Mouse (Mus musculus): ENCODE measurements around the gene Yy1. TPM values are rescaled to one million over a fixed set of nuclear protein-coding genes. Genes with fewer than 3 reads are reported as not detected.
A peak's percentile ranks its signal among the peaks of the same experiment; 100 is the strongest.

Yy1 gene
- polyA plus RNA-seq, 1 experiment: 22.1 TPM

DNA sequence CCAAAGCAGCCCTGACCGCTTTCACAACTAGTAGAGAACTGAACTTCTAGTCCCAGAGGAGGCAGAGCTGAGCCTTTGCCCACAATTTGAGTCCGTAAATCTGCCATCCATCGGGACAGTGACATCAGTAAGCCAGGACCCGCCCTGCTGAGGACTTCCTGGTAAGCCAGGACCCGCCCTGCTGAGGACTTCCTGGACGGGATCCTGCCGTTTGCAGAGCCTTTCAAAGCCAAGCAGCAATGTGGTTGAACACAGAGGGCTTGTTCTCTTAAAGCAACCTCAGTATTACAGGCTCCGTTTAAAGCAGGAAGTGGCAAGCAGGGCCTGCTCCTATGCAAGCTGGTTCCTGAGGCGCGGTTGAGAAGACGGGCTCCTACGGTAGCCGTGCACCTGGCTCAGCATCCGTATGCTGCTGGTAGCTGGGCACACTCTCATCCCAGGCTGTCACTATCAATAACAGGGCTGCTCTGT, 27.0 kb upstream of the Yy1 start:
- H3K4me3 ChIP-seq (ENCODE audit: insufficient read depth, low read length): peak overlapping the region; percentile 23
- no peak for TF ChIP-seq CTCF (IDR thresholded peaks at IDR 0.05; ENCODE audit: extremely low read depth, insufficient read depth, low read length)
- TF ChIP-seq POLR2A (IDR thresholded peaks at IDR 0.05; ENCODE audit: extremely low read depth, insufficient read depth, low read length): no peak; the same call in 1 of the 2 replicates
- peaks cover 4% of the 10 kb centered on the region; the same call in 1 of the 2 replicates for H3K4me1 ChIP-seq (ENCODE audit: control insufficient read depth, insufficient read depth, low read length)
- peak overlapping the region; percentile 51 for H3K27ac ChIP-seq (ENCODE audit: insufficient read depth, low read length)

DNA sequence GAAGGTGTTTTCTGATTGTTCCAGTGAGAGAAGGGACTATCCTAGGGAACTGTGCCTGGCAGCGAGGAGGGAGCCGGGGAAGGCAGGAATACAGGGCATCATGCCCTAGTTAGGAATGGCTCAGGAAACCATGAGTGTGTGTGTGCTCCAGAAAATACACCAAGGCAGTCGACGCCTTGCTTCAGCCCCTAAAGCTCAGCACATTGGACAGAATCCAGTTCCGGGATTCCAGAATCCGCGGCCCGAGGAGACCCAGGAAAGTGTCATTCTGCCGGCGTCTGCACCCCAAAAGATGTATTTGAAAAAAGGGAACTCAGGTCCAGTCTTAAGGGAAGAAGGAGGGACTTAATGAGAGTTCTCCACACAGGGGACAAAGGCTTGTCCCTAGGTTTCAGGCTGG, 26.5 kb upstream of the Yy1 start:
- H3K27ac ChIP-seq (ENCODE audit: insufficient read depth, low read length): peak overlapping the region; percentile 51; the same call in 1 of the 2 replicates
- peaks cover 4% of the 10 kb centered on the region; the same call in 1 of the 2 replicates for H3K4me1 ChIP-seq (ENCODE audit: control insufficient read depth, insufficient read depth, low read length)
- peak overlapping the region; percentile 23 for H3K4me3 ChIP-seq (ENCODE audit: insufficient read depth, low read length)
- no peak for TF ChIP-seq CTCF (IDR thresholded peaks at IDR 0.05; ENCODE audit: extremely low read depth, insufficient read depth, low read length)
- TF ChIP-seq POLR2A (IDR thresholded peaks at IDR 0.05; ENCODE audit: extremely low read depth, insufficient read depth, low read length): no peak

DNA sequence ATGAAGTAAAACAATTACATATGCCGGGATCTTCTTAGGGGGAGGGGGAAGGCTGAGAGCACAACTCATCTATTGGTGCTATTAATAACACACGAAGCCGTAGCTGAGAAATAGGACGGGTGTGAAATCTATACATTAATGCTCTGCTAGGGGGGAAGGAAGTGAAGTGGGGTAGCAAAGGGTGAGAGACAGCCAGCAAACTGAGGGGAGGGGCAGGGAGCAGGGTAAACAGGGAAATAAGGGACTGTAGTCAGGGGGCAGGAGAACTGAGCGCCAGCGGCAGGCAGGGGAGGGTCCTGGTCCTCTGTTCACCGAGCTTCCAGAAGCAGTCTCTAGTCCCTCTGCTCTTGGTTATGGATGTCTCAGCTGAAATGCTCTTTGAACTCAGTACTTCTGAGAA, 25.9 kb upstream of the Yy1 start:
- Histone ChIP-seq H3K27ac (ENCODE audit: insufficient read depth, low read length) (no peak overlapping the region), H3K4me1 (ENCODE audit: control insufficient read depth, insufficient read depth, low read length) (peaks cover 4% of the 10 kb centered on the region; the same call in 1 of the 2 replicates), H3K4me3 (ENCODE audit: insufficient read depth, low read length) (no peak overlapping the region)
- TF ChIP-seq POLR2A (IDR thresholded peaks at IDR 0.05; ENCODE audit: extremely low read depth, insufficient read depth, low read length) (no peak), CTCF (IDR thresholded peaks at IDR 0.05; ENCODE audit: extremely low read depth, insufficient read depth, low read length) (no peak)

DNA sequence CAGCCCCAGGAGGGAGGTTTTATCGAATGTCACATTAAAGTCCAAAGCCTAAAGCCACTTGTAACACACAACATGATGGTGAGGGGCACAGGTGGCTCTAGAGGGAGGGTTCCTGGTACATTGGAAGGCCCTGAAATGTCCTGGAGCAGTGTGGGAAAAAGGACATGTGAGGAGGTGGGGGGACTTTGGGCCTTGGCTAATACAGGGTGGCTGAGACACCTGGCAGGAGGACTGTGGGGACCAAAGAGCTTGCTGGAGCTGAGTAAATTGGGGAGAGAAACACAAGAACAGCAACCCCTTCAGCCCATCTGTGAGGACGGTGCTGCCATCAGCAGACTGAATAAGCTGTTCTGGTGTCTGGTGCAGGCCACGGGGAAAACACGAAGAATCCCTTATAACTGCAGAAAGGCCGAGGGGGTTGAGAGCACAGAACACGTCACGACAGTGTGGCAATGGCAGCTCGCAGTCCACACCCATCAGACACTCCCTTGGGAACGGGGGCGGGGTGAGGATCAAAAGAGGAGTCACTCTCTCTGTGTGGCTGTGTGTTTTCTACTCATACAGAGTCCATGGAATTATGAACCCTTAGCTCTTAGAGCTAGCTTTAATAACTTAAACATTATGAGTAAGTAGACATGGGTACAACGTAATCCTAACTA, 24.4 kb upstream of the Yy1 start:
- H3K4me3 ChIP-seq (ENCODE audit: insufficient read depth, low read length): no peak overlapping the region
- no peak for TF ChIP-seq CTCF (IDR thresholded peaks at IDR 0.05; ENCODE audit: extremely low read depth, insufficient read depth, low read length)
- no peak for TF ChIP-seq POLR2A (IDR thresholded peaks at IDR 0.05; ENCODE audit: extremely low read depth, insufficient read depth, low read length)
- no peak overlapping the region for H3K27ac ChIP-seq (ENCODE audit: insufficient read depth, low read length)
- peaks cover 4% of the 10 kb centered on the region; the same call in 1 of the 2 replicates for H3K4me1 ChIP-seq (ENCODE audit: control insufficient read depth, insufficient read depth, low read length)

DNA sequence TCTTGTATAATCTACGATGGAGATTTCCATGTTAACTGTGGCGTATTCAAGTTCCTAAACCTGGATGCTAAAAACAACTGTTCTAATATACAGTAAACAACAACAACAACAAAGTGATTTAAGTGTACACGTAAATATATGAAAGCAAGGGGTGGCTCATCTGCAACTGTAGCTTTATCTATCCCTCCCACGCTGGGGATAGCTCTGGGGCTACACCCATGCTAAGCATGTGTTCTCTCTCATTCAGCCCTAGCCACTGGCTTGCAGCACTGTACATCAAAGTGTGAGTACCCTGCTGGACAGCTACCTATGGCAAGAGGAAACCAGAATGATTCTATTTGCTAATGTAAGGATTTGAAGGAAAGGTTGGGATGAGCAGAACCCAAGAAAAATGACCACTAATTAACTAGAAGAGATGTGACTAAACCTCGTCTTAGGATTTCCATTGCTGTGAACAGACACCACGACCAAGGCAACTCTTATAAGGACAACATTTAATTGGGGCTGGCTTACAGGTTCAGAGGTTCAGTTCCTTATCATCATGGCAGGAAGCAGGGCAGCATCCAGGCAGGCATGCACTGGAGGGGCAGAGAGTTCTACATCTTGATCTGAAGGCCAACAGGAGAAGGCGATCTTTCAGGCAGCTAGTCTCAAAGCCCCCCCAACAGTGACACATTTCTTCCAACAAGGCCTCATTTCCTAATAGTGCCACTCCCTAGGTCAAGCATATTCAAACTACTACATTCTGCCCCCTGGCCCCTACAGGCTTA, 12.5 kb upstream of the Yy1 start:
- H3K27ac ChIP-seq (ENCODE audit: insufficient read depth, low read length): no peak overlapping the region
- no peak for TF ChIP-seq CTCF (IDR thresholded peaks at IDR 0.05; ENCODE audit: extremely low read depth, insufficient read depth, low read length)
- no peak for TF ChIP-seq POLR2A (IDR thresholded peaks at IDR 0.05; ENCODE audit: extremely low read depth, insufficient read depth, low read length)
- H3K4me3 ChIP-seq (ENCODE audit: insufficient read depth, low read length): no peak overlapping the region
- no peaks in the 10 kb centered on the region for H3K4me1 ChIP-seq (ENCODE audit: control insufficient read depth, insufficient read depth, low read length)

GRCm38 (mm10) chr12:108785161-108785560, 7.6 kb upstream of the Yy1 start:
- H3K27ac ChIP-seq (ENCODE audit: insufficient read depth, low read length): no peak overlapping the region
- TF ChIP-seq POLR2A (IDR thresholded peaks at IDR 0.05; ENCODE audit: extremely low read depth, insufficient read depth, low read length): no peak
- no peak for TF ChIP-seq CTCF (IDR thresholded peaks at IDR 0.05; ENCODE audit: extremely low read depth, insufficient read depth, low read length)
- no peak overlapping the region for H3K4me3 ChIP-seq (ENCODE audit: insufficient read depth, low read length)
- H3K4me1 ChIP-seq (ENCODE audit: control insufficient read depth, insufficient read depth, low read length): no peaks in the 10 kb centered on the region

- Histone ChIP-seq H3K4me1 (ENCODE audit: control insufficient read depth, insufficient read depth, low read length) (no peaks in the 10 kb centered on the region), H3K4me3 (ENCODE audit: insufficient read depth, low read length) (no peak overlapping the region), H3K27ac (ENCODE audit: insufficient read depth, low read length) (no peak overlapping the region)
- TF ChIP-seq POLR2A (IDR thresholded peaks at IDR 0.05; ENCODE audit: extremely low read depth, insufficient read depth, low read length) (no peak), CTCF (IDR thresholded peaks at IDR 0.05; ENCODE audit: extremely low read depth, insufficient read depth, low read length) (no peak)
These were observed 5.4 kb upstream of the Yy1 start for GRCm38 (mm10) chr12:108787329-108787728.

DNA sequence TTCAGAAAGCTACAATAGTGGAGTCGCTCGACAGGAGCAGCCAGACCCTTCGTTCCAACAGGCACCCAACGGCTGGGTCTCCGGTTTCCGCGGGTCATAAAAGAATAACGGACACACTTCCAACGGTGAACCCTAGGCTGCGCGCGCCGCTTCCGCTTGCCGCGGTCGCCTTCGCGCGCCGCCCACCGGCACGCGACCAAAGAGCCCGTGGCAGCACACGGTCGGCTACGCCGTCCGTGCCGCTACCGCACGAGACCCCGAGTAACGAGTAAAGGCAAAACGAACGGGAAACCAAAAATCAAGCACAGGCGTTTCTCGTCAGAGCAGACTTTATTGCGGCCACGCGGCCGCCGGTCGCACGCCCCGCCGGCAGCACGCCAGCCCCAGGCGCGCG, 624 bp upstream of the Yy1 start:
- Histone ChIP-seq H3K4me1 (ENCODE audit: control insufficient read depth, insufficient read depth, low read length) (peaks cover 2% of the 10 kb centered on the region; the same call in 1 of the 2 replicates), H3K27ac (ENCODE audit: insufficient read depth, low read length) (peak overlapping the region; percentile 85), H3K4me3 (ENCODE audit: insufficient read depth, low read length) (peak overlapping the region; percentile 100)
- TF ChIP-seq POLR2A (IDR thresholded peaks at IDR 0.05; ENCODE audit: extremely low read depth, insufficient read depth, low read length): no peak
- no peak for TF ChIP-seq CTCF (IDR thresholded peaks at IDR 0.05; ENCODE audit: extremely low read depth, insufficient read depth, low read length)

DNA sequence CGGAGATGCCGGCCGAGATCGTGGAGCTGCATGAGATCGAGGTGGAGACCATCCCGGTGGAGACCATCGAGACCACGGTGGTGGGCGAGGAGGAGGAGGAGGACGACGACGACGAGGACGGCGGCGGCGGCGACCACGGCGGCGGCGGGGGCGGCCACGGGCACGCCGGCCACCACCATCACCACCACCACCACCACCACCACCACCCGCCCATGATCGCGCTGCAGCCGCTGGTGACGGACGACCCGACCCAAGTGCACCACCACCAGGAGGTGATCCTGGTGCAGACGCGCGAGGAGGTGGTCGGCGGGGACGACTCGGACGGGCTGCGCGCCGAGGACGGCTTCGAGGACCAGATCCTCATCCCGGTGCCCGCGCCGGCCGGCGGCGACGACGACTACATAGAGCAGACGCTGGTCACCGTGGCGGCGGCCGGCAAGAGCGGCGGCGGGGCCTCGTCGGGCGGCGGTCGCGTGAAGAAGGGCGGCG, 724 bp downstream of the Yy1 start:
- peak overlapping the region; percentile 100 for H3K4me3 ChIP-seq (ENCODE audit: insufficient read depth, low read length)
- TF ChIP-seq POLR2A (IDR thresholded peaks at IDR 0.05; ENCODE audit: extremely low read depth, insufficient read depth, low read length) (no peak), CTCF (IDR thresholded peaks at IDR 0.05; ENCODE audit: extremely low read depth, insufficient read depth, low read length) (no peak)

More for the DNA sequence above, 724 bp downstream of the Yy1 start:
- H3K27ac ChIP-seq (ENCODE audit: insufficient read depth, low read length): peak overlapping the region; percentile 96
- H3K4me1 ChIP-seq (ENCODE audit: control insufficient read depth, insufficient read depth, low read length): peaks cover 2% of the 10 kb centered on the region; the same call in 1 of the 2 replicates

All from cortical plate, adult 2 months (tissue).